Mouse (Mus musculus) left cerebral cortex, postnatal 10 days (tissue): ENCODE data around the gene Ppm1e. TPM values are rescaled to one million over a fixed set of nuclear protein-coding genes. Genes with fewer than 3 reads are reported as not detected.

Experiments used
- DNase-seq, 2 experiments: peaks; one replicate each; pipeline ENCODE4 v3.0.0; 2021 to 2022; ENCODE audit warnings: low spot score in 2 of 2, mixed read lengths in 1 of 2; ENCODE audit errors: extremely low spot score in 1 of 2
- intact Hi-C: fragments of 180-260 bp; cut with DNase I; formaldehyde crosslinking; loops from one replicate; pipeline ENCODE4 v1.15.1; 2025
- total RNA-seq, 2 experiments: library from RNA; stranded (reverse); gene quantifications; 2 replicates each; pipeline ENCODE4 v1.2.3; 2021

Gene Ppm1e
- total RNA-seq, 2 experiments from 2014 or later = 173 to 181 TPM

- no peak for DNase-seq
These were observed 125.4 kb downstream of the Ppm1e start for GRCm38 (mm10) chr11:87233377-87233776.

DNA sequence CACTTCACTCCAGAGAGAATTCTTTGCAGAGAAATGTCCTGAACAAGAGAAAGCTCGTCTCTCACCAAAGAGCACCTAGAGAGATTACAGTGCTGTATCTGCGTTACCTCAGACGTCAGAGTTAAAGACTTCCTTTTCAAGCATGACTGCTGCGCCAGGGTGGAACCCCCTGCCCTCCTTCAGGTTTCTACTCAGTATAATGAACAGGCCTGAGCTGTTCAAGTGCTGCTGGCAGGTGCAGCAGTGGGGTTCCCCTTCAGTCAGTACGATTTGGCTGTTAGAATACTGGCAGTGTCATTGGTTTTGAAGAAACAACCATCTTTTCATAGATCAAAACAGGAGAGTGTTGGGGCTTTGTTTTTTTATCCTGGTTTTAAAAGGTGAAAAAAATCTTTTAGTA, 131.8 kb downstream of the Ppm1e start:
- intact Hi-C loops = no loop called here
- DNase-seq = no peak

More at GRCm38 (mm10) chr11:87233377-87233776, 125.4 kb downstream of the Ppm1e start:
- intact Hi-C loops = no loop called here

DNA sequence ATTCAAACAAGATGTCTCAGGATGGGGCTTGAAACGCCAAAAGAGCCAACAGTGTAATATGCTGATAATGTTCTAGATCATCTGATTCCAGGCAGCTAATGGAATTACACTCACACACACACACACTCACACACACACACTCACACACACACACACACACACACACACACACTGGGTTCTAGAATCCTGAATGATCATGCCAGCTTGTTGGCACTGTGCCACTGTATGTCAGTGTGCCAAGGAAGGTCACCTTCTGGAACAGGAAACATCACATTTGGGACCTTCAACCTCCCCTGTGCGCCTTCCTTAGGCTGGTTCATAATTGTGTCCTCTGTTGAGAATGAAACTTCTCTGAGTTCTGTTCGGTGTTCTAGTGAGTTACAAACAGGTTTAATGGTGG, 136.1 kb downstream of the Ppm1e start:
- intact Hi-C loops = no loop called here
- no peak for DNase-seq

DNA sequence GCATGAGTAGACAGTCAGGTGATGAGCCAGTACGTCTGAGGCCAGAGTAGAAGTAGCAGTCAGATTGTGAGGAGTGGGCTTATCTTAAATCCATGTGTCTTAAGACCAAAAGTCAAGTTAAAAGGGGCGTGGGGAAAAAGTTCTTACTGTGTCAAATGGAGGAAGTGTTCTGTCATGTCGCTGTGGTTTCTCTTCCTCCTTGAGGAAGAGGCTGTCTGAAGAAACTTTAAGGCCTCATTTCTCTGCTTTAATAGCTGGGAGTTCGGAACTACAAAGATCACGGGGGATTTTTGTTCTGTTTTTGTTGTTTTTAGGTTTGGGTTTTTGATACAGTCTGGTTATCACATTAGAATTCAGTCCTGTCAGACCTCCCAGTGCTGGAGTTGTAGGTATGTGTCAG, 146.5 kb downstream of the Ppm1e start:
- intact Hi-C loops = loop anchor here (5.0 to 10.0 kb wide), 3 partner anchors 180 to 302 kb away; no protein-coding TSS in a partner anchor
- no peak for DNase-seq

Other genes starting within 250 kb of the Ppm1e start
- 10 to 100 TPM; 16.3 to 16.9 TPM for gene Ska2, start 249.8 kb downstream of the Ppm1e start, total RNA-seq
- gene Trim37, start 231.9 kb downstream of the Ppm1e start, total RNA-seq = 100 to 1,000 TPM; 176 to 177 TPM
- 1 to 10 TPM; 3.4 to 4.8 TPM for gene Rad51c, start 45.9 kb upstream of the Ppm1e start, total RNA-seq
- under 1 TPM; 0.36 to 0.56 TPM for gene Tex14, start 46.0 kb upstream of the Ppm1e start, total RNA-seq
- gene Gm11492, start 207.6 kb upstream of the Ppm1e start, total RNA-seq = not detected
- 10 to 100 TPM; 55.2 to 58.6 TPM for gene Sept4, start 209.9 kb upstream of the Ppm1e start, total RNA-seq
- gene Mtmr4, start 233.1 kb upstream of the Ppm1e start, total RNA-seq = 10 to 100 TPM; 82.6 to 90.3 TPM